10 mouse cellular contexts compared by ENCODE assay signal in the genomic region with DNA sequence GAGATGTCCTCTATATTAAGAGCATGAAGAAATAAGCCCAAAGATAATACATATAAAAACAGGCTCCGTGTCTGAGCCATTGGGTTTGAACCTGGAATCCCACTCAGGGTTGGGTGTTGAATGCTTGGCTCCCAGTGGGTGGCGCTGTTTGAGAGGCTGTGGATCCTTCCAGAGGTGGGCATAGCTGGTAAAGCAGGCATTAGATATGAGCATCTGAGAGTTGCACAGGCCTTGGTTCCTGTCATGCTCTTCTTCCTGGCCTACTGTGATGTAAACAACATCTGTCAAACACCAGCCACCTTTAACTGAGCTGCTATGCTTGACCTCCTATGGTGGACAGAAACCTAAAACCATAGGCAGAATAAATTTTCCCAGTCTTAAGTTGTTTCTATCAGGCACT. TPM values are rescaled to one million over a fixed set of nuclear protein-coding genes. Genes with fewer than 3 reads are reported as not detected.
DNase-seq lines count a peak whose midpoint lies in the region; ATAC-seq and TF ChIP-seq lines count a peak whose summit lies in the region.
"Had no signal": no experiment of that assay in that cellular context is flagged by ENCODE, and none has a peak within 500 bp of the region (broad histone marks: within the 10 kb centered on the region; RNA-seq: fewer than 3 reads in every experiment).

No protein-coding gene starts in this region.

- H3K9ac ChIP-seq in heart, postnatal 0 days (replicated peaks; ENCODE audit: low read depth, low read length): no peak overlapping the region
- no peak overlapping the region for H3K9ac ChIP-seq in midbrain, embryonic 12.5 days (replicated peaks)
- no peak overlapping the region for H3K9ac ChIP-seq in midbrain, embryonic 16.5 days (ENCODE audit: low read depth, low read length)
- H3K9ac ChIP-seq: embryonic facial prominence, embryonic 15.5 days had no signal

- no peak overlapping the region for H3K27ac ChIP-seq in heart, postnatal 0 days (ENCODE audit: low read depth)
- no peak overlapping the region for H3K27ac ChIP-seq in midbrain, embryonic 12.5 days (replicated peaks)
- no peak overlapping the region for H3K27ac ChIP-seq in midbrain, embryonic 16.5 days (ENCODE audit: low read length)
- no peak overlapping the region for H3K27ac ChIP-seq in bone marrow macrophage, adult 2 months (ENCODE audit: insufficient read depth, low read depth, low read length)
- H3K27ac ChIP-seq in small intestine, adult 2 months (ENCODE audit: insufficient read depth, low read depth, low read length): no peak overlapping the region
- H3K27ac ChIP-seq: embryonic facial prominence, embryonic 15.5 days had no signal

- TF ChIP-seq EP300 in heart, postnatal 0 days (IDR thresholded peaks at IDR 0.05; ENCODE audit: low read depth): no peak

- no peak overlapping the region for H3K4me2 ChIP-seq in heart, postnatal 0 days (ENCODE audit: low read depth, low read length)
- H3K4me2 ChIP-seq in midbrain, embryonic 12.5 days (replicated peaks): no peak overlapping the region
- H3K4me2 ChIP-seq in midbrain, embryonic 16.5 days (ENCODE audit: low read length): no peak overlapping the region
- H3K4me2 ChIP-seq: embryonic facial prominence, embryonic 15.5 days had no signal

- no peaks in the 10 kb centered on the region for H3K36me3 ChIP-seq in heart, postnatal 0 days (replicated peaks; ENCODE audit: control insufficient read depth, insufficient read depth, low read length)
- H3K36me3 ChIP-seq in midbrain, embryonic 12.5 days: no peaks in the 10 kb centered on the region
- no peaks in the 10 kb centered on the region for H3K36me3 ChIP-seq in midbrain, embryonic 16.5 days (ENCODE audit: control insufficient read depth, insufficient read depth, low read length)
- H3K36me3 ChIP-seq in small intestine, adult 2 months (ENCODE audit: control insufficient read depth, insufficient read depth, low read length): no peaks in the 10 kb centered on the region
- H3K36me3 ChIP-seq: embryonic facial prominence, embryonic 15.5 days had no signal

- DNase-seq in heart, postnatal 0 days (ENCODE audit: low spot score): no peak
- no peak for DNase-seq in heart, adult 9 months (ENCODE audit: low spot score in 2 of 2)
- DNase-seq in testis, postnatal 14 days (ENCODE audit: low spot score): no peak
- DNase-seq in heart, adult 18-20 months: no peak

- H3K9me3 ChIP-seq in heart, postnatal 0 days (replicated peaks; ENCODE audit: control insufficient read depth, low read length): no peaks in the 10 kb centered on the region
- H3K9me3 ChIP-seq in midbrain, embryonic 12.5 days: no peaks in the 10 kb centered on the region
- H3K9me3 ChIP-seq in midbrain, embryonic 16.5 days (replicated peaks; ENCODE audit: control insufficient read depth, low read length, poor library complexity, severe bottlenecking): no peaks in the 10 kb centered on the region
- H3K9me3 ChIP-seq: embryonic facial prominence, embryonic 15.5 days had no signal

- WGBS in heart, postnatal 0 days: 53% methylated on average over 2 of the region's 2 CpGs
- 29% methylated on average over 2 of the region's 2 CpGs for WGBS in midbrain, embryonic 12.5 days
- WGBS in midbrain, embryonic 16.5 days: 35% methylated on average over 2 of the region's 2 CpGs
- WGBS in small intestine, adult 2 months: 51% methylated on average over 2 of the region's 2 CpGs

- TF ChIP-seq CTCF in heart, postnatal 0 days (IDR thresholded peaks at IDR 0.05; ENCODE audit: low read depth): peak; percentile 17; the same call in 1 of the 2 replicates
- 0 out of 2 replicates have a peak, but pooled peaks have one; percentile 25 for TF ChIP-seq CTCF in bone marrow macrophage, adult 2 months (IDR thresholded peaks at IDR 0.05; ENCODE audit: low read depth, low read length)
- TF ChIP-seq CTCF in small intestine, adult 2 months (IDR thresholded peaks at IDR 0.05; ENCODE audit: extremely low read depth, insufficient read length, insufficient replicate concordance, low read depth, low read length): peak; percentile 14; the same call in 1 of the 2 replicates

- TF ChIP-seq POLR2A in bone marrow macrophage, adult 2 months (IDR thresholded peaks at IDR 0.05; ENCODE audit: borderline replicate concordance, low read depth, low read length): no peak
- TF ChIP-seq POLR2A in small intestine, adult 2 months (IDR thresholded peaks at IDR 0.05; ENCODE audit: low read depth, low read length): no peak

- H3K27me3 ChIP-seq in heart, postnatal 0 days (ENCODE audit: control insufficient read depth, insufficient read depth, low read length): no peaks in the 10 kb centered on the region
- peaks cover 78% of the 10 kb centered on the region for H3K27me3 ChIP-seq in midbrain, embryonic 12.5 days
- H3K27me3 ChIP-seq in midbrain, embryonic 16.5 days (ENCODE audit: control insufficient read depth, insufficient read depth, low read depth, low read length): peaks cover 2% of the 10 kb centered on the region; the same call in 1 of the 2 replicates
- no peaks in the 10 kb centered on the region for H3K27me3 ChIP-seq in small intestine, adult 2 months (ENCODE audit: control insufficient read depth, insufficient read depth, low read length)
- H3K27me3 ChIP-seq: embryonic facial prominence, embryonic 15.5 days had no signal

- H3K4me1 ChIP-seq in heart, postnatal 0 days (ENCODE audit: control insufficient read depth, insufficient read depth): no peaks in the 10 kb centered on the region
- H3K4me1 ChIP-seq in midbrain, embryonic 12.5 days: peaks cover 14% of the 10 kb centered on the region
- H3K4me1 ChIP-seq in midbrain, embryonic 16.5 days (ENCODE audit: control insufficient read depth, insufficient read depth, low read length): peaks cover 18% of the 10 kb centered on the region; the same call in 1 of the 2 replicates
- H3K4me1 ChIP-seq in bone marrow macrophage, adult 2 months (ENCODE audit: control insufficient read depth, insufficient read depth, low read length): no peaks in the 10 kb centered on the region
- H3K4me1 ChIP-seq in small intestine, adult 2 months (ENCODE audit: control insufficient read depth, insufficient read depth, insufficient read length, low read length): no peaks in the 10 kb centered on the region
- H3K4me1 ChIP-seq: embryonic facial prominence, embryonic 15.5 days had no signal

- no peak overlapping the region for H3K4me3 ChIP-seq in heart, postnatal 0 days (ENCODE audit: low read depth, low read length)
- no peak overlapping the region for H3K4me3 ChIP-seq in midbrain, embryonic 12.5 days
- no peak overlapping the region for H3K4me3 ChIP-seq in midbrain, embryonic 16.5 days (ENCODE audit: low read depth, low read length)
- H3K4me3 ChIP-seq in bone marrow macrophage, adult 2 months (ENCODE audit: insufficient read depth, low read length): no peak overlapping the region
- H3K4me3 ChIP-seq in small intestine, adult 2 months (ENCODE audit: low read depth, low read length): no peak overlapping the region
- H3K4me3 ChIP-seq: embryonic facial prominence, embryonic 15.5 days; myocyte had no signal

- no peak for ATAC-seq in heart, postnatal 0 days (ENCODE audit: insufficient read depth, low read depth)
- peak; percentile 6; the same call in 1 of the 2 replicates for ATAC-seq in midbrain, embryonic 12.5 days (ENCODE audit: low FRiP score, low read depth)
- no peak for ATAC-seq in midbrain, embryonic 16.5 days

RNA-seq across cellular contexts. Expression of gene Fam196b, which starts 38.7 kb away (rescaled TPM):
- total RNA-seq in heart, postnatal 0 days (2014; rRNA removed; ENCODE audit: low replicate concordance): not detected in 2 replicates
- not detected in 2 replicates for polyA plus RNA-seq in heart, postnatal 0 days (2015; fragmentation: Nextera tagmentation; extraction: Ambion mirVana)
- polyA plus RNA-seq in midbrain, embryonic 12.5 days (2016; fragmentation: Nextera tagmentation; extraction: Ambion mirVana): 1.1 and 1.3 TPM in 2 replicates
- 6.2 and 6.6 TPM in 2 replicates for polyA plus RNA-seq in midbrain, embryonic 16.5 days (2015; fragmentation: Nextera tagmentation; extraction: Ambion mirVana)
- not detected in 2 replicates for polyA plus RNA-seq in bone marrow macrophage, adult 2 months (2012; ENCODE audit: insufficient read depth, insufficient read length, missing spikeins)
- 0.01 and 0.05 TPM in 2 replicates for polyA plus RNA-seq in small intestine, adult 2 months (2012; rRNA removed)
- not detected for total RNA-seq in heart, adult 18-20 months (2021)
- polyA plus RNA-seq: myocyte had no signal
